Mouse (Mus musculus) heart, postnatal 10 days (tissue): ENCODE data around the gene Mettl5. TPM values are rescaled to one million over a fixed set of nuclear protein-coding genes. Genes with fewer than 3 reads are reported as not detected.

Experiments
- total RNA-seq, 2 experiments: library from RNA; stranded (reverse); gene quantifications; 2 replicates each; pipeline ENCODE4 v1.2.3; 2021

Gene Mettl5
- total RNA-seq, 2 experiments from 2014 or later, result 19.0 to 20.6 TPM

Other genes starting within 250 kb of the Mettl5 start
- gene Bbs5, start 238.4 kb downstream of the Mettl5 start, total RNA-seq, result 1 to 10 TPM; 5.6 to 5.7 TPM
- 10 to 100 TPM; 70.3 to 76.3 TPM for gene Klhl41, start 215.5 kb downstream of the Mettl5 start, total RNA-seq
- gene Fastkd1, start 172.1 kb downstream of the Mettl5 start, total RNA-seq, result 10 to 100 TPM; 31.4 to 34.6 TPM
- 10 to 100 TPM; 47.7 to 51.8 TPM for gene Ppig, start 163.1 kb downstream of the Mettl5 start, total RNA-seq
- under 1 TPM; 0.55 to 0.67 TPM for gene Ccdc173, start 96.0 kb downstream of the Mettl5 start, total RNA-seq
- 10 to 100 TPM; 16.4 to 16.9 TPM for gene Phospho2, start 96.0 kb downstream of the Mettl5 start, total RNA-seq
- gene Klhl23, start 63.7 kb downstream of the Mettl5 start, total RNA-seq, result 10 to 100 TPM; 44.2 to 46.9 TPM
- 100 to 1,000 TPM in 1 of 2 experiments, 10 to 100 TPM in 1; 84.7 to 102 TPM for gene Ssb, start 24.1 kb downstream of the Mettl5 start, total RNA-seq
- 100 to 1,000 TPM; 105 to 111 TPM for gene Ubr3, start 11.6 kb upstream of the Mettl5 start, total RNA-seq
- gene Myo3b, start 153.5 kb upstream of the Mettl5 start, total RNA-seq, result under 1 TPM in 1 of 2 experiments, not detected in 1; 0.12 TPM